Mouse (Mus musculus) T-helper 1 cell (primary cell): ENCODE results near the gene Apba2.

Experiments
- in situ Hi-C: fragments of 300-600 bp; cut with MboI, MseI; formaldehyde crosslinking; loops from one replicate; pipeline ENCODE4 v1.15.1; 2025; ENCODE audit warnings: high pct_unique_total_duplicates

The Apba2 gene

DNA sequence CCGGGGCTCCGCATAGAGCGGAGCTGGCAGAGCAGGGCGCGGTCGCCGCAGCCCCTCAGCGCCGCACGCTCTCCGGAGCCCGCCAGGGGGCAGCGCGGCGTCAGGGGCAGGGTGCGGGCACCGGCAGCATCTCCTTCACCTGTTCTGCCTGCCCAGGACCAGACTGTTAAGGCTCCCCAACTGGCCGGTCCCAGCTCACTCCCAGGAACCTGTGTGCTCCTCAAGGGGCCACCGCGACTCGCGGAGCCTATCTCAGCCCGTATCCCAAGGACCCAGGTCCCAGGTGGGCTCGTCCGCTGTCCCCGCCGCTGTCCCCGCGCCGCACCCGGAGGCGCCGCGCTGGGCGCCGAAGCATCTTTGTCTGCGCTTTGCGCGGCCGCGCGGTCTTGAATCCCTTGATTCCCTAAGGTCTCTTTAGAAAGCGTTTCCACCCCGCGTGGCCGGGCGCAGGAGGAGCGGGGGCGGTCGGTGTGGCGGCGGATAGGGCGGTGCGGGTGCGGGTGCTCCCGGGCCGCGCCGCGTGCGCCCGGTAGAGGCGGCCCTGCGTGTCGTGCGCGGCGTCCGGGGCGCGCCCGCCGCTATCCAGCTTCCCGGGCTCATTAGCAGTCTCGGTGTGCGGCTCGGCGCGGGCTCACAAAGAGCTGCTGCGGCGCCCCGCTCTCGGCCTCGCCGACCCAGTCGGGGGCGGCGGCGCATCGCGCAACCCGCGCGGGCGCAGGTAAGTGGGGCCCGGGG, at the start of gene Apba2:
TSS of gene Apba2 (plus strand) at position 171 of the 735 bp plus-strand sequence.
- in situ Hi-C loops = no loop called here

- in situ Hi-C loops = no loop called here
Measured at GRCm38 (mm10) chr7:64451861-64452382, 49.6 kb upstream of the Apba2 start.

DNA sequence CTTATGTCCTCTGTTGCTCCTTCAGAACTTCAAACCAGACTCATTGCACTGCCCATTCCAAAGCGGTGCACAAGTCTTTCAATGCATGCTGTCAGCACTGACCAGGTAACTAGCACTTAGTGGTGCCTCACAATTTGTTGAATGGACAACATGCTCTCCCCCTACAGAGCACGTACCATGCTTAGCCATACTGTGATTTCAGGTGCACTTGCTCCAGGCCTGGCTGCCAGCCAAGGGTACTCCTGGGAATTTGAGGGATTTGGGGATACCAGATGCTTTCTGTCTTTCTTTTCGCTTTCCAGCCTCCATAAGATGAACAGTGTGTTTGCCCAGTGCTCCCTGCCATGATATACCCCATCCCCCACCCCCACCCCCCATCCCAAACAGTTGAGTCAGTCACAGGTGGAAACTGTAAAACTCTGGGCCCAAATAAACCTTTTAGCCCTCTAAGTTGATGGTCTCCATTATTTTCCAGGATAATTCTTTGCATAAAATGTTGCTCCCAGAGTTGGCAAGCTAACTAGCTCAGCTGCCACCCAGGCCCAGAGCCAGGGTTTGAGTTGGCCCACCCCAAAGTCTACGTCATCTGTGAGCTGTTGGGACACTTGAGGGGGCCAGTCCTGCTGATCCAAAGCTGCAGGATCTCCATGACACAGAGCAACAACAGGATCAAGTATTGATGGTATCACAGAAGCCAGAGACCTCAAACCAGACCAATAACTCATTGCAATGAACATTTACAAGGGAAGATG, 48.9 kb upstream of the Apba2 start:
- in situ Hi-C loops = no loop called here

DNA sequence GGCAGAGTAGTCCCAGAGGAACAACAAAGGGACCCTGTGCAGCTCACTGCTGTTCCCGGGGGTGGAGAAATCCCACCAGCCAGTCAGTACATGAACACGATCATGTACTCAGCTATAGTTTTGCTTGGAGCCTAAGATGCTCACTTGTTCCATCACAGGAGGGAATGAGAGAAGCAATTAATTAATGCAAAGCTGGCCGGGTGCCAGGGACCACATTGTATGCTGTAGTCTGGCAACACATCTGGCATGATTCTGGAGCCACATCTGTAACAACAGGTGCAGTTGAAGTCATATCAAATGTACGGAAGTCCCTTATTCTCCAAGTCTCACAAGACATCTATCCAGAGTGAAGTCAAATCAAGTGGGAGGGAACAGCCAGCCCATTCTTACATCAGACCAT, 45.3 kb upstream of the Apba2 start:
- in situ Hi-C loops = no loop called here

DNA sequence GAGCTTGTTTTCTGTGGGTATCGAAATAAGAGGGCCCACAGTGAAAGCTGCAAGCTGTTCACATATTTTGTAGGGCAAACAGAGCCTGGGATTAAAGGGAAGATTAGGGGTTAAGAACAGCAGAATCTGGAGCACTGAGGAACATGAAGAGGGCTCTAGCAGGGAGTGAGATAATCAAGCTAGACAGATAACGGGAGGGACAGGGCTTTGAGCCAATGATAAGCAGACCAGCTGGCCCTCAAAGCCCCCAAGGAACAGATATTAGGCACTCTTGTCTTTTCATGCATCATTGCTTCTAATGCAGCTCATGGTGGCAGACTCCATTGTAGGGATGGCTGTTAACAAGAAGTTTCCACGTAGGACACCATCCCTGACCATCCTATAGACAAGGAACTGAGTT, 44.8 kb upstream of the Apba2 start:
- in situ Hi-C loops = no loop called here

GRCm38 (mm10) chr7:64457811-64458210, 43.7 kb upstream of the Apba2 start:
- in situ Hi-C loops = no loop called here

GRCm38 (mm10) chr7:64497438-64497837, 4.1 kb upstream of the Apba2 start:
- in situ Hi-C loops = no loop called here

DNA sequence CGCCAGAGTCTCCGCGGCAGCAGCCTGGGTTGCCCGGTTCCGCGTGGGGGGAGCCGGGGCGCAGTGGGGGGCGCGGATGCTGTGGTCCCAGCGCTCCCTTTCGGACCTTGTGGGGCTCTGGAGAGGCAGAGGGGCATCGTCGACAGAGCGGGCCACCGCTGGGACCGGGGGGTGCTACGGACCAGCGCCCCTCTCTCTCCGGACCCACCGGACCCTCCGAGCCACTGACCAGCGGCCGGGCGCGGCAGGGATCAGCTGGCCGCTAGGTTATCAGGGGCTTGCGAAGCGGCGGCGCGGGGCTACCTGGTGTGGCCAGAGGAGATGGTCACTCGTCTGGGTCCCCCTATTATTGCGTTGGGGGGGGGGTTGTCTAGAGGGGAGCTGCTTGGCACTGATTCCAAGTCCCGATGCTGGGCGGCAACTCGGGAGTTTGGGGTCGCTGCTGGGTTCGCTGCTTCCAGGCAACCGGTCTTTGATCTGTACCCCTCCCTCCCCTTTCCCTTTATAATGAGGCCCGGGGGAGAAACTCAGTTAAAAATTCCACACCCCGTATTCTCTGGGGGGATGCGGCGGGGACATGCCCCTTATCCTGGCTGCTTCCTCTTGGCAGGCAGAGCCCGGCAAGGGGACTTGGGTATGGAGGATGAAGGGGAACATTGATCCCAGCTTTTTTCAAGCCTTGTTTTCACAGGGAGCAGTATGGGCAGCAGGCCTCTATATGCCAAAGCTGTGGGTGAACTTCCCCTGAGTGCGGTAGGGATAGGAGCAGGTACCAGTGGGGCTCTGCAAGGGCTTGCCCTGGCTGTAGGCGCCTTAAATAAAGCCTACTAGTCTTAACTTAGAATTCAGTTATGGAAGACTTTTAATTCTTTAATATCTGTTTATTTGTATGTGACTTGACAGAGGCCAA, 1.0 kb downstream of the Apba2 start:
- in situ Hi-C loops = no loop called here

DNA sequence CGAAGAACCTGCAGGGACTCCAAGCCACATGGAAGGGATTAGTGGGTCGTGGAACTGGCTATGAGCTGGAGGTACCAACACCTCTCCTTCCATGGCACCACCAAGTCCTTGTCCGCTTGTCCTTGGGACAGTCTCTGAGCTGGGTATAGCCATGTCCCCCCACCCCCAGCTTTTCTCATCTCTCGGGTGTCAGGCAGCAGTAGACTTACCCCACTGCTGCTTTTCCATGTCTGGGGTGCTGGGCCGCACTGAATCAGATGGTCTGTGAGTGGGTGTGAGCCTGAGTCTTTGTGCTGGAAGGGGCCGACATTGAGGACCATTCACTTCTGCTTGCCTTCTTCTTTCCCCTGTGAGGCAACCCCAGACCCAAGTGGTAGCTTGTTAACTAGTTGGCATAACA, 2.1 kb downstream of the Apba2 start:
- in situ Hi-C loops = no loop called here

GRCm38 (mm10) chr7:64504691-64505231, 3.3 kb downstream of the Apba2 start:
- in situ Hi-C loops = no loop called here

DNA sequence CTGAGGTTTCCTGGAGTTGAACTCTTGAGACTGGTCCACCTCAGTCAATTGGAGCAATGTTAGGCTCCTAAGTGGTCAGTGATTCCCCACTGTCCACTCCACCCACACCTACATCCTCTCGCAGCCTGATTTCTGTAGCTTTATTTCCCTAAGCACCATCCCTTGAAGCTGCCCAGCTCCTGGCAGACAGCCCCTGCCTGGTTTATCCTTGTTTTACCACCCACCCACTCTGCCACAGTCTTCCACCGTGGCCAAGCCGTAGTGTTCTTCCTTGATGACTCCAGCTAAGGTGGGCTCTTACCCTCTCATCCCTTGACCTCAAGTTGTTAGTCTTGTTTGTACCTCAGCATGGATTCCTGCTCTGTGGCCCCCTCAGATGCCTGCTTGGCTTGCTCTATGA, 4.1 kb downstream of the Apba2 start:
- in situ Hi-C loops = no loop called here

DNA sequence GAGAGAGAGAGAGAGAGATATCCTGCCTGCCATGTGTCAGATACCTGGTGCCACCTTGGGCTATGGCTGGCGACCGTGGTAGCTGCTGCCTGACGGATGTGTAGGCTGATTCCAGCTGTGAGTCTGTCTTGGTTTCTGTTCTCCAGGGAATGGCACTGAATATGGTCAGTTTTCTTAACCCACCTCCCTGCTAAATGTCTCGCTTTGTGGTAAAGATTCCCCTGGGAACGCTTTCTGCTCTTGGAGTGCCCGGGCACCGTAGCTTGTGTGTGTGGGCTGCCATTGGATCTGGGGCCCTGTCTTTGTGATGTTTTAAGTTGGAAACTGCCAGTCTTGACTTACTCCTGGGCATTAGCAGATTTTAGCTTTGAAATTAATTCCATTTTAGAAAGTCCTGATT, 7.3 kb downstream of the Apba2 start:
- in situ Hi-C loops = no loop called here

GRCm38 (mm10) chr7:64509911-64510310, 8.4 kb downstream of the Apba2 start:
- in situ Hi-C loops = no loop called here

DNA sequence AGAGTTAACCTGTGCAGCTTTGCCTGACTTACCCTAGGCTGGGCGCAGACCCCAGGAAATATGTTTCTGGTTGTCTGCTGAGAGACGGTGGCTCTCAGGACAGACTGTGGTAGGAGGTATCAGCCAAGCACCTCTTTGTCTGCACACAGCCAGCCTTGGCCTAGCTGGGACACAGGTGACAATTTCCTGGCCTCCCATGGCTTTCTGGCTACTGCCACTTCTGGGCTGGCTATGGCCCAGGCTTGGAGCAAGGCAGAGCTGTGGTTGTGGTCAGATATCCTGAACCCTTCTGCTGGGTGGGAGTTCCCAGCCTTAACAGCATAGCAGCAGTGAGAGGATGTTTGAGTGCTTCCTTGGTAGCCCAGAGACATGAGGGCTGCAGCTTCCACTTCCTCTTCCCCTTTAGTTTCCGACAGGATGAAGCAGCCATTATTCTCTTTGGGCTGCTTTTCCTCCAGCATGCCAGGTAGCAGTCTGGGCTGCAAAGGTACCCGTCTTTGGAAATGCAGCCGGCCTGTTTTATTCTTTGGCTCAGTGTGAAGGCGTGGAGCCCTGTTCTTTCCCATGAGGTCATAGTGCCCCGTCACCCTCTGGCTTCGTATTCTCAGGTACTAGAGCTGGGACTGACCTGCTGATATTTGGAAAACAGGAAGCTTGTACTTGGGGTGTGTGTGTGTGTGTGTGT, 9.2 kb downstream of the Apba2 start:
- in situ Hi-C loops = no loop called here

DNA sequence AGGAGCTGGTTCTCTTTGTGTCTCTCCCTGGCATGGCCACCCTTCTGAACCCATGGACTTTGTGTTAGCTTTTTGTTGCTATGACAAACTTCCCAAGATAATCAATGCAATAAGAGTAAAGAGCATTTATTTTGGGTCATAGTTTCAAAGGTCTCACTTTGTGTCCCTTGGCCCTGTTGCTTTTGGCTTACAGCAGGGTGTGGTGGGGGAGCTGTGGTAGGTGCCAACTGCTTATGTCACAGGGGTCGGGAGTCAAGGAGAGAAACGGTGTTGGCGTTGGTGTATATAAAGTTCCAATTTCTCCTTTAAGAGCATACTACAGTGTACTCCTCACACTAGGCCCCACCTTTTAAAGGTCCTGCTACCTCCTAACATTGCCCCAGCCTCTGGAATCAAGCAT, 12.1 kb downstream of the Apba2 start:
- in situ Hi-C loops = no loop called here

DNA sequence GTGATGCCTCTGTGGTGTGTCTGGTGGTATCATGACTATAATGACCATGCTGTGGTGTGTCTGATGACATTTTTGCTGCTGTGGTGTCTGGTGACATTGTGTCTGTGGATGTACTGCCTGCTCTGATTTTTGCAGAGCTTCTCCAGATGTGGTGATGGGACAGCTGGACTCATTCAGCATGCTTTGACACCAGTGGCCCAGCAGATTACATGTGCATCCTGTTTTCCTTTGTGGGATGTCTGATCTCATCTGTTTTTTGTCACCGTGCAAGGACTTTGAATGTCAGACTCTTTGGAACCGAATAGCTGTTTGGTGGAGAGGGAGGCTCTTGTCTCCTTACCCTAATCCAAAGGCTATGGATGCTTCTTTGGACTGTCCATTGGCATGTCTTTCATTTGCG, 13.8 kb downstream of the Apba2 start:
- in situ Hi-C loops = loop anchor here (5.0 kb wide), 1 partner anchor 88 kb away; no protein-coding TSS in a partner anchor

DNA sequence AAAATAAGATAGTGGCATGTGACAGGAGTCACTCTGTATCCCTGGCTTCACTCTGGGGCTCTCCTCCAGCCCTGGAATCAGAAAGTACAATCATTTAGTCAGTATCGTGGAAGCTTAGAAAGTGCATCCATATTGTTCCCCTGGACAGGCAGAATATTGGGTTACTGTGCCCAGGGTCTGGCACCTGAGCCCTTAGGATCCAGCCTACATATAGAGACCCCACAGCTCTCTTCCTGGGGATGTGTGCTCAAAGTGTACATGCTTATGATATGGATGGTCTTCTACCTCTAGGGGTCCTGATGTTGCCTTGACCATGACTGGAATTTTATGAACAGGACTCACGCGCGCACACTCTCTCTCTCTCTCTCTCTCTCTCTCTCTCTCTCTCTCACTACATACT, 14.4 kb downstream of the Apba2 start:
- in situ Hi-C loops = loop anchor here (5.0 kb wide), 1 partner anchor 89 kb away; no protein-coding TSS in a partner anchor

- in situ Hi-C loops = loop anchor here (5.0 kb wide), 1 partner anchor 92 kb away; no protein-coding TSS in a partner anchor
Measured at GRCm38 (mm10) chr7:64519091-64519490, 17.6 kb downstream of the Apba2 start.

GRCm38 (mm10) chr7:64519521-64519920, 18.0 kb downstream of the Apba2 start:
- in situ Hi-C loops = loop anchor here (5.0 kb wide), 1 partner anchor 92 kb away; no protein-coding TSS in a partner anchor

DNA sequence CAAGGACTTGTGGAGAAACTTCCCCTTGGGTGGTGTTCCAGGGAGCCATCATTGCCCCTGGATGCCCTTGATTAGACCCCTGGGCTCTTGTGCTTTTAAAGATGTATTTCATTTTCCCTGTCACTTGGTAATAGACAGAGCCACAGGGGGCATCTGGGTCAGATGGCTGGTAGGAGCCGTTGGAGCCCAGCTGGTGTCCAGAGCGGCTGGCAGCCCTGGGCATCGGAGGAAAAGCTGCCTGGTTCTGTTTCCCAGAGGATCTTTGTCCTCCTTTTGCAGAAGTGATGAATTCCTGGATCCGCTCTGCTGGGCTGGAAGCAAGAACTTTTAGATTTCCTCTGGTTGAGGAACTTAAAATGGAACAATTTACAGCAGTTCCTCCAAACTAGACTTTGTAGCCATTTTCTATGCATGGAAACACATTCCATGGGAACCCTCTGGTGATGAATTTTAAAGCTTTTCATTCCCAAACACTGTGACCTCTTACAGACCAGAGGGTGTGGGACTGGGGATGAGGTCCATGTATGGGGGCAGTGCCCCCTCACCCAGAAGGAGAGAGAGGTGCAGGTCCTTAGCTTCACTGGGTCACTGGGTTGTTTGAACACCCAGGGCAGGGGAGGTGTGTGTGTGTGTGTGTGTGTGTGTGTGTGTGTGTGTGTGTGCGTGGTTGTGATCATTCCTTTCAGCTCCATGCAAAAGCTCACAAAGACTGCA, 20.3 kb downstream of the Apba2 start:
- in situ Hi-C loops = no loop called here
